Mouse (Mus musculus) erythroblast, embryonic 14.5 days (primary cell): ENCODE measurements around the gene Mast2.

ENCODE experiments used
- GATA1 ChIP-seq: IDR thresholded peaks from 2 replicates; pipeline ENCODE4 v1.6.1; 2012; ENCODE audit warnings: low read length, inconsistent platforms, mixed read lengths
- TAL1 ChIP-seq: IDR thresholded peaks from 3 replicates; pipeline ENCODE4 v1.6.1; 2012; ENCODE audit warnings: low read length, inconsistent platforms, mixed read lengths

- no peak for TF ChIP-seq TAL1
- TF ChIP-seq GATA1, result no peak
Observed at GRCm38 (mm10) chr4:116352919-116353318, 111.1 kb downstream of the Mast2 start.
